Mouse (Mus musculus): ENCODE measurements around the gene Gm49342. TPM values are rescaled to one million over a fixed set of nuclear protein-coding genes. Genes with fewer than 3 reads are reported as not detected.
"Not testable (repeated sequence)": the region's sequence is repeated elsewhere in the genome, so short reads cannot be mapped to it uniquely, and the experiment has no call there.

Gene Gm49342
- total RNA-seq, 2 experiments from 2014 or later = 6.5 to 13.7 TPM

GRCm38 (mm10) chr14:50973054-50973453 lies 28.7 kb downstream of the Gm49342 start:
- DNase-seq (ENCODE audit: extremely low spot score in 1 of 2, low spot score in 2 of 2) = not testable (repeated sequence)
- intact Hi-C loops (cut with DNase I) = loop anchor here (10.0 kb wide), 1 partner anchor 92 kb away; no protein-coding TSS in a partner anchor

GRCm38 (mm10) chr14:50973700-50974099 lies 29.4 kb downstream of the Gm49342 start:
- intact Hi-C loops (cut with DNase I) = loop anchor here (10.0 kb wide), 1 partner anchor 91 kb away; no protein-coding TSS in a partner anchor
- DNase-seq (ENCODE audit: extremely low spot score in 1 of 2, low spot score in 2 of 2) = no peak

GRCm38 (mm10) chr14:50975001-50975400 lies 30.7 kb downstream of the Gm49342 start:
- intact Hi-C loops (cut with DNase I) = loop anchor here (10.0 kb wide), 1 partner anchor 90 kb away; no protein-coding TSS in a partner anchor
- no peak for DNase-seq (ENCODE audit: extremely low spot score in 1 of 2, low spot score in 2 of 2)

GRCm38 (mm10) chr14:50976674-50977073 lies 32.4 kb downstream of the Gm49342 start:
- intact Hi-C loops (cut with DNase I) = loop anchor here (2.0 to 10.0 kb wide), 2 partner anchors 32 to 88 kb away; no protein-coding TSS in a partner anchor
- no peak for DNase-seq (ENCODE audit: extremely low spot score in 1 of 2, low spot score in 2 of 2)

- DNase-seq (ENCODE audit: extremely low spot score in 1 of 2, low spot score in 2 of 2) = not testable (repeated sequence)
- intact Hi-C loops (cut with DNase I) = loop anchor here (10.0 kb wide), 1 partner anchor 86 kb away; no protein-coding TSS in a partner anchor
These were observed 34.1 kb downstream of the Gm49342 start for GRCm38 (mm10) chr14:50978451-50978850.

GRCm38 (mm10) chr14:50979631-50980030 lies 35.3 kb downstream of the Gm49342 start:
- intact Hi-C loops (cut with DNase I) = loop anchor here (10.0 kb wide), 1 partner anchor 85 kb away; no protein-coding TSS in a partner anchor
- DNase-seq (ENCODE audit: extremely low spot score in 1 of 2, low spot score in 2 of 2) = no peak

- intact Hi-C loops (cut with DNase I) = no loop called here
- no peak for DNase-seq (ENCODE audit: extremely low spot score in 1 of 2, low spot score in 2 of 2)
These were observed 36.9 kb downstream of the Gm49342 start for GRCm38 (mm10) chr14:50981207-50981606.

- DNase-seq (ENCODE audit: extremely low spot score in 1 of 2, low spot score in 2 of 2) = no peak
- intact Hi-C loops (cut with DNase I) = no loop called here
These were observed 37.5 kb downstream of the Gm49342 start for GRCm38 (mm10) chr14:50981837-50982236.

GRCm38 (mm10) chr14:50987668-50988067 lies 43.4 kb downstream of the Gm49342 start:
- no peak for DNase-seq (ENCODE audit: extremely low spot score in 1 of 2, low spot score in 2 of 2)
- intact Hi-C loops (cut with DNase I) = no loop called here

- no peak for DNase-seq (ENCODE audit: extremely low spot score in 1 of 2, low spot score in 2 of 2)
- intact Hi-C loops (cut with DNase I) = no loop called here
These were observed 46.7 kb downstream of the Gm49342 start for GRCm38 (mm10) chr14:50991037-50991436.

GRCm38 (mm10) chr14:50997088-50997487 lies 52.8 kb downstream of the Gm49342 start:
- DNase-seq (ENCODE audit: extremely low spot score in 1 of 2, low spot score in 2 of 2) = no peak
- intact Hi-C loops (cut with DNase I) = no loop called here

GRCm38 (mm10) chr14:50997999-50998666 lies 53.8 kb downstream of the Gm49342 start:
- no peak for DNase-seq (ENCODE audit: extremely low spot score in 1 of 2, low spot score in 2 of 2)
- intact Hi-C loops (cut with DNase I) = no loop called here

- no peak for DNase-seq (ENCODE audit: extremely low spot score in 1 of 2, low spot score in 2 of 2)
- intact Hi-C loops (cut with DNase I) = no loop called here
These were observed 63.0 kb downstream of the Gm49342 start, which contains the start of gene Rnase10 for GRCm38 (mm10) chr14:51007152-51007801. Gene Rnase10 (plus strand): TSS chr14:51007751.

- intact Hi-C loops (cut with DNase I) = loop anchor here (2.0 kb wide), 1 partner anchor 31 kb away; no protein-coding TSS in a partner anchor
These were observed 63.8 kb downstream of the Gm49342 start for GRCm38 (mm10) chr14:51007914-51008713.

GRCm38 (mm10) chr14:51008781-51009180 lies 64.5 kb downstream of the Gm49342 start:
- intact Hi-C loops (cut with DNase I) = loop anchor here (2.0 kb wide), 1 partner anchor 32 kb away; no protein-coding TSS in a partner anchor

More at GRCm38 (mm10) chr14:51007914-51008713, 63.8 kb downstream of the Gm49342 start:
- DNase-seq (ENCODE audit: extremely low spot score in 1 of 2, low spot score in 2 of 2) = peak; percentile 57 to 69

GRCm38 (mm10) chr14:51009572-51009971 lies 65.3 kb downstream of the Gm49342 start:
- intact Hi-C loops (cut with DNase I) = loop anchor here (2.0 kb wide), 1 partner anchor 33 kb away; no protein-coding TSS in a partner anchor
- DNase-seq (ENCODE audit: extremely low spot score in 1 of 2, low spot score in 2 of 2) = no peak

More at GRCm38 (mm10) chr14:51008781-51009180, 64.5 kb downstream of the Gm49342 start:
- no peak for DNase-seq (ENCODE audit: extremely low spot score in 1 of 2, low spot score in 2 of 2)
